Mouse (Mus musculus) liver, embryonic 11.5 days (tissue): ENCODE results near the gene Bhmt. TPM values are rescaled to one million over a fixed set of nuclear protein-coding genes. Genes with fewer than 3 reads are reported as not detected.

Source experiments
- ATAC-seq: fragments of 200-750 bp; cut with Nextera tagmentation; replicated peaks from 2 replicates; pipeline ENCODE4 v1.8.0; 2017; ENCODE audit warnings: moderate number of reproducible peaks, mild to moderate bottlenecking, moderate TSS enrichment, moderate library complexity; ENCODE audit not compliant: low FRiP score
- DNase-seq: peaks from one replicate; pipeline ENCODE4 v3.0.0-alpha.2; 2017; ENCODE audit warnings: low spot score
- H3K27ac ChIP-seq: fragments of 300-500 bp; sonication (generic); 2 replicates; pipeline ENCODE4 v1.5.1; 2014; ENCODE audit warnings: mild to moderate bottlenecking, low read depth, low read length, control low read depth
- H3K27me3 ChIP-seq: fragments of 300-500 bp; sonication (generic); replicated peaks from 2 replicates; pipeline ENCODE4 v1.6.1; 2014; ENCODE audit warnings: low read length, mixed read lengths; ENCODE audit not compliant: control insufficient read depth, insufficient read depth
- H3K36me3 ChIP-seq: fragments of 300-500 bp; sonication (generic); 2 replicates; pipeline ENCODE4 v1.6.1; 2014; ENCODE audit warnings: mild to moderate bottlenecking, low read length, moderate library complexity, mixed read lengths; ENCODE audit not compliant: control insufficient read depth, insufficient read depth
- H3K4me1 ChIP-seq: fragments of 300-500 bp; sonication (generic); replicated peaks from 2 replicates; pipeline ENCODE4 v1.6.1; 2014; ENCODE audit warnings: low read length, mixed read lengths; ENCODE audit not compliant: control insufficient read depth, insufficient read depth
- H3K4me2 ChIP-seq: fragments of 300-500 bp; sonication (generic); 2 replicates; pipeline ENCODE4 v1.6.1; 2014; ENCODE audit warnings: mild to moderate bottlenecking, control low read depth, moderate library complexity
- H3K4me3 ChIP-seq: fragments of 300-500 bp; sonication (generic); 2 replicates; pipeline ENCODE4 v1.5.1; 2014; ENCODE audit warnings: low read depth, low read length, control low read depth
- H3K9ac ChIP-seq: fragments of 300-500 bp; sonication (generic); 2 replicates; pipeline ENCODE4 v1.6.1; 2014; ENCODE audit warnings: low read depth, low read length, control low read depth
- H3K9me3 ChIP-seq: fragments of 300-500 bp; sonication (generic); 2 replicates; pipeline ENCODE4 v1.6.1; 2016; ENCODE audit warnings: low read length, inconsistent platforms, mixed read lengths; ENCODE audit not compliant: control insufficient read depth
- WGBS: fragments of 180-500 bp; shearing (Covaris S2); extraction: QIAGEN DNeasy Blood & Tissue Kit; methylation state at CpG from one replicate; pipeline ENCODE4 v1.1.7; 2014; 5-methylcytosine and 5-hydroxymethylcytosine counted together
- polyA plus RNA-seq: library from polyadenylated mRNA; unstranded; fragments of >200 nt; fragmentation: Nextera tagmentation; extraction: Ambion mirVana; gene quantifications from 2 replicates; pipeline ENCODE4 v1.2.1, GENCODE M21; 2014

Gene Bhmt
- polyA plus RNA-seq, 1 experiment from 2014 or later, result 23.4 TPM

DNA sequence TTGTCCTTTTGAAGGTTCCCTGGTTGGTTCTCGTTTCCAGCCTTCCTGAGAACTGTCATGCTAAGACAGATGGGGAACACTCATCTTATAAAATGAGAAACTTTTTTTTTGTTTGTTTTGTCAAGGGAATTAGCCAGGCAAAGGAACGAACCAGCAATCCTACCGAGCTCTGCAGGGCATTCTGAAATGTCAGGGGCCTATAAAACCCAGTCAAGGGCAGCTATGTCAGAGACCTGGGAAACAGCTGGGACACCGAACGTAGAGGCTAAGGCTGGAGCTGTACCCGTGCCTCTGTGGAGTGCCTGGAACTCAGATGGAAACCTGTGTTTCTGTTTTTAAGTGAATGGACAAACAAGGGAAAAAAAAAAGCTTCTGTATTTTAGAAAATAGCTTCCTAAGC lies 8.9 kb downstream of the Bhmt start:
- WGBS, result 56% methylated on average over 6 of the region's 6 CpGs
- no peak for ATAC-seq
- no peak overlapping the region for H3K27ac ChIP-seq

DNA sequence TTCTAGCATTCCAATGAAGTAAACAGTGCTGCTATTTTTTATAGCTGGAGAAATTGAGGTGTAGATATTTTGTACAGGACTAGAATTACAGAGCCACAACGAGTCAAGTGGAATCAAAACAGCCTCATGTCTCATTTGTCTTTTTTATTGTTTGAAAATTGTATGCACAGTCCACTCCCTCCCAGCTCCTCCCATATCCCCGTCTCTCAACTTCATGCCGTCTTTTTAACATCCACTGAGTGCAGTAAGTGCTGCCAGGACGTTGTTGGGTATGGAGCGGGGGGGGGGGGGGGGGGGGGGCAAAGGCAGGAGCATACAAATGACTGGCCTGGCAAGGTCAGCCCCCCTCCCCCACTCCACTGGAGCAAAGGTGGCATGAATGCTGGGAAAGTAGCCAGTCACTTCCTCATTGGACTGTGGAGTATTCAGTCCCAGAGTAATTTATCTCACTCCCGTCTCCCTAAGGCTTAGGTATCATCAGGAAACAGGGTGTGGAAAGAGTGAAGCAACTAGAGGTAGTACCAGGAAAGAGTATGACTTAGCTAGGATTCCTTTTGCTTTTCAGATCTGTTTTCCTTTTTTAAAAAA lies 23.3 kb downstream of the Bhmt start:
- Histone ChIP-seq H3K4me1 (no peaks in the 10 kb centered on the region), H3K4me2 (no peak overlapping the region), H3K4me3 (no peak overlapping the region), H3K27me3 (no peaks in the 10 kb centered on the region), H3K9me3 (no peaks in the 10 kb centered on the region), H3K27ac (no peak overlapping the region), H3K36me3 (no peaks in the 10 kb centered on the region), H3K9ac (no peak overlapping the region)
- WGBS, result 50% methylated on average over 5 of the region's 6 CpGs
- no peak for ATAC-seq
- no peak for DNase-seq

More for the DNA sequence above, 8.9 kb downstream of the Bhmt start:
- Histone ChIP-seq H3K4me1 (no peaks in the 10 kb centered on the region), H3K36me3 (no peaks in the 10 kb centered on the region), H3K9me3 (no peaks in the 10 kb centered on the region), H3K27me3 (no peaks in the 10 kb centered on the region; the same call in 1 of the 2 replicates), H3K4me3 (no peak overlapping the region), H3K4me2 (no peak overlapping the region), H3K9ac (no peak overlapping the region)
- DNase-seq, result no peak

DNA sequence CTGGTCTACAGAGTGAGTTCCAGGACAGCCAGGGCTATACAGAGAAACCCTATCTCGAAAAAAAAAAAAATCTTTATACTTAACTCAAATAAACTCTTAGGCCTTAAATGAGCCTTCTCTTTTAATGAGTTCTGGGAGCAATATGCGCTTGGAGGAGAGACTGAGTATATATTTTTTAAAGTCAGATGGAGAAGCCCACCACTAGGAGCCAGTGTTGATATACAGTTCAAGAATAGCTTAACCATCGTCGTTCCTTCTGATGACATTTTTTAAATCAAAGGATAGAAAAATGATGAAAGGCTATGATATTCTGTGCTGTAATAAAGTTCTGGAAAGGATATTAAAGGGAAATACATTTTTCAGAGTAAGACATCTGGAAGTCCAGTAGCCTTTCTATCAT lies 24.0 kb downstream of the Bhmt start:
- no peak overlapping the region for H3K4me3 ChIP-seq
- no peak overlapping the region for H3K27ac ChIP-seq
- 73% methylated on average over 4 of the region's 4 CpGs for WGBS
- no peak overlapping the region for H3K9ac ChIP-seq
- ATAC-seq, result no peak
- DNase-seq, result no peak
- H3K36me3 ChIP-seq, result no peaks in the 10 kb centered on the region
- no peak overlapping the region for H3K4me2 ChIP-seq
- no peaks in the 10 kb centered on the region for H3K9me3 ChIP-seq
- H3K4me1 ChIP-seq, result no peaks in the 10 kb centered on the region
- no peaks in the 10 kb centered on the region for H3K27me3 ChIP-seq

DNA sequence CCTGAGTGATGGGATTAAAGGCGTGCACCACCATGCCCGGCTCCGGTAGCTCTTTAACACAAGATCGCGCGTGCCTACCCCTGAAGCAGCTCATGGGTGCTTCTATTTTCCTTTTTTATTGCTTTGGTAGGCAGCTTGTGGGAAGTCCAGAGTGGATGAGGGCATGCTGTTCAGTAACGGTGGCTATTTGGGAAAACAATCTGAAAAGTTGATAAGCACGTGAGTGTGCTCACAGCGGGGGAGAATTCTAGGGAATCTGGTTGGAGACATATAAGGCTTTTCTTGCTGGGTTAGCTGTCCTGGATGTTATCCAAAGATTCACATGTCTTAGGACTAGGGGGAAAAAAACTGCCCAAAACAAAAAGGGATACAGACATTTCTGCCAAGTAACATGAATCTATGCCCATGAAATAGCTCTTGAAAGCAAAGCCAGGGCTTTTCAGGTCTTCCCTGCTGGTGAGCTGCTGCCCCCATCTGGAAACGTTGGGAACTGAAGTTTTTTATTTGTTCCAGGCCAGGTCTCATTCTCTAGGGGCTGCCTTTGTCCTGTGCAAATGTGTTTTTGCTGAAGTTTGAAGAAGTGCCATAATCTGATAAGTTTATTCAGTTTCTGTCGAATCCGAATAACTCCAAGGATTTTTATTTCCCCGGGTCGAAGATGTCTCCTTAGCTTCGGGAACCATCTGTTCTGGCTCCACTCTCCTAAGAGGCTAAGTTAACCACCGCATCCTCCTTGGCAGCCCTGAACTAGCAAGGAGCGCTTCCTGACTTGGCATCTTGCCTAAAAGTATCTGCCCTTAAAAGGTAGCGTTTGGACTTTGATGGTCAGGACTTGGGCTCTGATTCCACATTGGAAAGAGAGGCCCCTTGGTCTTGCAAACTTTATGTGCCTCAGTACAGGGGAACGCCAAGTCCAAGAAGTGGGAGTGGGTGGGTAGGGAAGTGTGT lies 24.8 kb downstream of the Bhmt start:
- 56% methylated on average over 19 of the region's 19 CpGs for WGBS
- no peak overlapping the region for H3K9ac ChIP-seq
- no peaks in the 10 kb centered on the region for H3K9me3 ChIP-seq
- no peaks in the 10 kb centered on the region for H3K27me3 ChIP-seq
- no peaks in the 10 kb centered on the region for H3K4me1 ChIP-seq
- DNase-seq (peak; percentile 56), ATAC-seq (no peak)
- no peak overlapping the region for H3K4me2 ChIP-seq
- no peak overlapping the region for H3K4me3 ChIP-seq
- no peak overlapping the region for H3K27ac ChIP-seq
- H3K36me3 ChIP-seq, result no peaks in the 10 kb centered on the region

DNA sequence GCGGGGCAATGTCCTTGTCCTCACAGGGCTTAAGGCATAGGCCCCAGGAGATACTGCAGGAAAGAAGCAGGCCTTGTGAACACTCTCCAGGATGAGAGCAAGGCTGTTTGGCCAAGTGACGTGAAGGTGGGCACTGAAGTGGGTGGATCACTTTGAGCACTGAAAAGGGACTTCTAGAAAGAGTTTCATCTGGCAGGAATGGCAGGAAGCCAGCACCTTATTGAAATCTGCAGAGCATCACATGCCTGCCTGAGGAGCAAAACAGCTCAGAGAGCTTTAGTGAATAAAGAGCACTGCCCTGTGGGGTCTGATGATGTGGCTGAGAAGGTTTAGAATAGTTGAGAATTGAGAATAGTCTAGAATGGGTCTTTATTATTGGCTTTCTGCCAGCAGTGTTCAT lies 29.3 kb downstream of the Bhmt start:
- Histone ChIP-seq H3K36me3 (no peaks in the 10 kb centered on the region), H3K4me2 (no peak overlapping the region), H3K4me3 (no peak overlapping the region), H3K9ac (no peak overlapping the region), H3K9me3 (no peaks in the 10 kb centered on the region), H3K4me1 (no peaks in the 10 kb centered on the region), H3K27me3 (no peaks in the 10 kb centered on the region), H3K27ac (no peak overlapping the region)
- WGBS, result 72% methylated on average over 2 of the region's 2 CpGs
- ATAC-seq (no peak), DNase-seq (no peak)

DNA sequence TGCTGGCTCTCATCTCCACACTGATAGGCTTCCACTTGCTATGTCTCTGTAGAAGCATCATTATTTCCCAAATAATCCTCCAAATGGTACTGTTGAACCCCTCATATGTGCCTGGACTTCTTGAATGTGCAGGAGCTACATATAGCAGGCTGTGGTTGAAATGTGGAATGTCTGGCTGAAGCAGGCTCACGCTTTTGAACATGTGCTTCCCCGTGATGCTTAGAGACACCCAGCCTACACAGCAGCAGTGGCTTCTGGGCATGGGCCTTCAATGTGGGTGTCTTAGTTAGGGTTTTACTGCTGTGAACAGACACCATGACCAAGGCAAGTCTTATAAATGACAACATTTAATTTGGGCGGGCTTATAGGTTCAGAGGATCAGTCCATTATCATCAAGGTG lies 30.1 kb downstream of the Bhmt start:
- Histone ChIP-seq H3K4me1 (no peaks in the 10 kb centered on the region), H3K9me3 (no peaks in the 10 kb centered on the region), H3K4me3 (no peak overlapping the region), H3K9ac (no peak overlapping the region), H3K27ac (no peak overlapping the region), H3K4me2 (no peak overlapping the region), H3K27me3 (no peaks in the 10 kb centered on the region), H3K36me3 (no peaks in the 10 kb centered on the region)
- no peak for ATAC-seq
- DNase-seq, result no peak
- 90% methylated on average over 3 of the region's 3 CpGs for WGBS

DNA sequence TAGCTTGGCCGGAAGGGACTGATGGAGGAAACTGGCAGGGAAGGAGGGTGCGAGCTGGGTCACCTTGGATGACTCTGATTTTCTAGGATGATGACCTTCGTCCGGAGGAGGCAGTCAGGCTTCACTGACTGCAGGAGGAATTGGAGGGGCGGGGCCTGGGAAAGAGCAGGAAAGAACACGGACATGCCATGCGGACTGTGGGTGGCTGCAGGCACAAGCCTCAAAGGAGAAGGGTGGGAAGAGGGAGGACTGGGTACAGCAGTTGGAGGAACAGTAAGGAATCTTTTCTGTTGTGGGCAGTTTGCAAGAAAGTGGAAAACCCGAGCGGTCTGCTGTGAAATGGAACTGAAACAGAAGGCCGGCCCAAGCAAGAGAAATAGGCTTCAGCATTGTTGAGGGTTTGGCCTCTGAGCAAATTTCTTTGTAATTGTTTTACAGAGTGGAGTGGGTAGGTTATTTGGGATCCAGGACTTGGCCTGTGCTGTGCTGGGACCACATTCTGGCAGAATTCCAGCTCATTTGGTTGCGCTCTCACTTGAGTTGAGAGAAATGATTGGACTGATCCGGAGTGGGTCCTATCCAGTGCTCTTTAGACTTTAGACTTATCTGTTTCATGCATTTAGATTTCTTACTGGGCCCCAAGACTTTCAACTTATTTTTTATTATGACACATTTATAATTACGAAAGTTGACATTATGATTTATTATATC lies 30.7 kb downstream of the Bhmt start:
- Histone ChIP-seq H3K9ac (no peak overlapping the region), H3K4me2 (no peak overlapping the region), H3K9me3 (no peaks in the 10 kb centered on the region), H3K4me1 (no peaks in the 10 kb centered on the region), H3K27ac (no peak overlapping the region), H3K4me3 (no peak overlapping the region), H3K27me3 (no peaks in the 10 kb centered on the region), H3K36me3 (no peaks in the 10 kb centered on the region)
- no peak for DNase-seq
- 78% methylated on average over 13 of the region's 13 CpGs for WGBS
- no peak for ATAC-seq

DNA sequence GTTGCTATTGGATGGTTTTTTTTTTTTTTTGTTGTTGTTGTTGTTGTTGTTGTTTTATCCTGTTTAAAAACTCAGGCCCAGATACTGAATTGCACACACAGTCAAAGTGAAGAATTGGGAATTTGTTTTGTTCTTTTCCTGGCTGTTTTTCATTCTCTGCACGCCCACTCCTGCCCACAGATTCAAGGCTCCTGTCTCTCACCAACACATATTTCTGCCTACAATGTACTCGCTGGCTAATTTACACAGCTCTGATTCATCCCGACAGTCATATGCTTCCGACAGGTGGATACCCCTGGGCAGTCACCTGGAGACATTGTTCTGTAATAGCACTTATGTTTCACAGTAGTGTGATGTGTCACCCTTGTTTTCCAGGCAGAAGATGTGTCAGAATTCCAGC lies 33.1 kb downstream of the Bhmt start:
- no peaks in the 10 kb centered on the region for H3K36me3 ChIP-seq
- no peak overlapping the region for H3K4me3 ChIP-seq
- 78% methylated on average over 4 of the region's 4 CpGs for WGBS
- no peaks in the 10 kb centered on the region for H3K27me3 ChIP-seq
- H3K9ac ChIP-seq, result no peak overlapping the region
- no peaks in the 10 kb centered on the region for H3K9me3 ChIP-seq
- DNase-seq (no peak), ATAC-seq (no peak)
- no peak overlapping the region for H3K27ac ChIP-seq
- no peaks in the 10 kb centered on the region for H3K4me1 ChIP-seq
- no peak overlapping the region for H3K4me2 ChIP-seq
